Mouse (Mus musculus) limb, embryonic 14.5 days (tissue): ENCODE results near the gene Mrpl19. TPM values are rescaled to one million over a fixed set of nuclear protein-coding genes. Genes with fewer than 3 reads are reported as not detected.
A peak's percentile ranks its signal among the peaks of the same experiment; 100 is the strongest.

Experiments
- ATAC-seq: fragments of 200-750 bp; cut with Nextera tagmentation; 2 replicates; pipeline ENCODE4 v1.8.0; 2017; ENCODE audit warnings: low read depth, moderate number of reproducible peaks, moderate TSS enrichment; ENCODE audit not compliant: low FRiP score
- DNase-seq: peaks from one replicate; pipeline ENCODE4 v3.0.0-alpha.2; 2015; ENCODE audit warnings: low spot score
- H3K27ac ChIP-seq: fragments of 300-500 bp; sonication (generic); replicated peaks from 2 replicates; pipeline ENCODE4 v1.5.1; 2014; ENCODE audit warnings: low read depth, mild to moderate bottlenecking, low read length, moderate library complexity, mixed read lengths
- H3K27me3 ChIP-seq: fragments of 300-500 bp; sonication (generic); 2 replicates; pipeline ENCODE4 v1.6.1; 2014; ENCODE audit warnings: low read length, mixed read lengths; ENCODE audit not compliant: control insufficient read depth, insufficient read depth
- H3K36me3 ChIP-seq: fragments of 300-500 bp; sonication (generic); 2 replicates; pipeline ENCODE4 v1.6.1; 2014; ENCODE audit warnings: mild to moderate bottlenecking, low read length, moderate library complexity, mixed read lengths; ENCODE audit not compliant: control insufficient read depth, insufficient read depth
- H3K4me1 ChIP-seq: fragments of 300-500 bp; sonication (generic); 2 replicates; pipeline ENCODE4 v1.6.1; 2014; ENCODE audit warnings: antibody characterized with exemption, low read length, mixed read lengths; ENCODE audit not compliant: control insufficient read depth, insufficient read depth
- H3K4me2 ChIP-seq: fragments of 300-500 bp; sonication (generic); replicated peaks from 2 replicates; pipeline ENCODE4 v1.6.1; 2014; ENCODE audit warnings: low read depth, mild to moderate bottlenecking, low read length, moderate library complexity; ENCODE audit not compliant: severe bottlenecking
- H3K4me3 ChIP-seq: fragments of 300-500 bp; sonication (generic); replicated peaks from 2 replicates; pipeline ENCODE4 v1.5.1; 2014; ENCODE audit warnings: low read length
- H3K9ac ChIP-seq: fragments of 300-500 bp; sonication (generic); 2 replicates; pipeline ENCODE4 v1.6.1; 2014; ENCODE audit warnings: mild to moderate bottlenecking, low read depth, low read length, moderate library complexity; ENCODE audit not compliant: severe bottlenecking
- H3K9me3 ChIP-seq: fragments of 300-500 bp; sonication (generic); 2 replicates; pipeline ENCODE4 v1.6.1; 2016; ENCODE audit warnings: low read length; ENCODE audit not compliant: control insufficient read depth
- POLR2A ChIP-seq: fragments of 200-500 bp; IDR thresholded peaks from 2 replicates; pipeline ENCODE4 v1.8.0; 2012; ENCODE audit warnings: inconsistent platforms, mild to moderate bottlenecking, moderate library complexity, borderline replicate concordance; ENCODE audit not compliant: insufficient read depth, insufficient read length; ENCODE audit errors: extremely low read depth
- WGBS: fragments of 180-500 bp; shearing (Covaris S2); extraction: QIAGEN DNeasy Blood & Tissue Kit; methylation state at CpG from one replicate; pipeline ENCODE4 v1.1.7; 2014; 5-methylcytosine and 5-hydroxymethylcytosine counted together
- polyA plus RNA-seq, 2 experiments: library from polyadenylated mRNA; depleted of rRNA in 1 of 2; stranded (reverse) in 1 of 2; unstranded in 1 of 2; fragments of >200 nt; fragmentation: Nextera tagmentation in 1 of 2; extraction: Ambion mirVana in 1 of 2; gene quantifications; 2 replicates each; pipeline versions ENCODE4 v1.2.1 to v1.2.3; 2012 to 2014

Gene Mrpl19
- polyA plus RNA-seq, 2 experiments: 12.4 to 39.2 TPM

GRCm38 (mm10) chr6:81987010-81987409 is 21.3 kb upstream of the Mrpl19 start:
- Histone ChIP-seq H3K4me1 (peaks cover 26% of the 10 kb centered on the region), H3K36me3 (no peaks in the 10 kb centered on the region), H3K9ac (no peak overlapping the region), H3K4me3 (no peak overlapping the region), H3K27me3 (no peaks in the 10 kb centered on the region), H3K27ac (peak overlapping the region; percentile 65), H3K9me3 (no peaks in the 10 kb centered on the region), H3K4me2 (no peak overlapping the region)
- WGBS: under 1% methylated on average over 9 of the region's 9 CpGs
- ATAC-seq (peak; percentile 48; the same call in 1 of the 2 replicates), DNase-seq (peak; percentile 78)
- no peak for TF ChIP-seq POLR2A

- H3K4me1 ChIP-seq: peaks cover 26% of the 10 kb centered on the region
- H3K4me2 ChIP-seq: no peak overlapping the region
- no peak overlapping the region for H3K9ac ChIP-seq
- H3K4me3 ChIP-seq: no peak overlapping the region
- no peak for TF ChIP-seq POLR2A
- H3K27me3 ChIP-seq: no peaks in the 10 kb centered on the region
- H3K9me3 ChIP-seq: no peaks in the 10 kb centered on the region
- no peak for DNase-seq
- 53% methylated on average over 5 of the region's 5 CpGs for WGBS
- H3K36me3 ChIP-seq: no peaks in the 10 kb centered on the region
- ATAC-seq: no peak
- no peak overlapping the region for H3K27ac ChIP-seq
Observed at GRCm38 (mm10) chr6:81986599-81986998, 20.8 kb upstream of the Mrpl19 start.

- WGBS: 90% methylated on average over 8 of the region's 8 CpGs
Observed at GRCm38 (mm10) chr6:81986171-81986570, 20.4 kb upstream of the Mrpl19 start.

GRCm38 (mm10) chr6:81979286-81979685 is 13.5 kb upstream of the Mrpl19 start:
- Histone ChIP-seq H3K4me2 (no peak overlapping the region), H3K9me3 (no peaks in the 10 kb centered on the region), H3K27ac (no peak overlapping the region), H3K4me3 (no peak overlapping the region), H3K9ac (no peak overlapping the region), H3K4me1 (no peaks in the 10 kb centered on the region), H3K27me3 (no peaks in the 10 kb centered on the region), H3K36me3 (no peaks in the 10 kb centered on the region)
- ATAC-seq (no peak), DNase-seq (no peak)
- WGBS: 82% methylated on average over 4 of the region's 4 CpGs
- no peak for TF ChIP-seq POLR2A

More at GRCm38 (mm10) chr6:81986171-81986570, 20.4 kb upstream of the Mrpl19 start:
- no peak for ATAC-seq
- no peak overlapping the region for H3K4me2 ChIP-seq
- H3K9ac ChIP-seq: no peak overlapping the region
- H3K4me1 ChIP-seq: peaks cover 24% of the 10 kb centered on the region
- TF ChIP-seq POLR2A: no peak
- no peak overlapping the region for H3K27ac ChIP-seq
- H3K9me3 ChIP-seq: no peaks in the 10 kb centered on the region
- no peaks in the 10 kb centered on the region for H3K36me3 ChIP-seq
- DNase-seq: no peak
- H3K4me3 ChIP-seq: no peak overlapping the region
- H3K27me3 ChIP-seq: no peaks in the 10 kb centered on the region

GRCm38 (mm10) chr6:81975971-81976621 is 10.3 kb upstream of the Mrpl19 start:
- no peak for TF ChIP-seq POLR2A

More at GRCm38 (mm10) chr6:81975971-81976621, 10.3 kb upstream of the Mrpl19 start:
- H3K36me3 ChIP-seq: no peaks in the 10 kb centered on the region
- WGBS: 36% methylated on average over 7 of the region's 7 CpGs
- no peak overlapping the region for H3K27ac ChIP-seq
- H3K4me1 ChIP-seq: no peaks in the 10 kb centered on the region
- H3K4me3 ChIP-seq: no peak overlapping the region
- H3K9ac ChIP-seq: no peak overlapping the region
- ATAC-seq (0 out of 2 replicates have a peak, but pooled peaks have one; percentile 23), DNase-seq (peak; percentile 74)
- no peaks in the 10 kb centered on the region for H3K27me3 ChIP-seq
- H3K4me2 ChIP-seq: no peak overlapping the region
- H3K9me3 ChIP-seq: no peaks in the 10 kb centered on the region
